11 mouse cellular contexts compared by ENCODE assay signal in the genomic region with DNA sequence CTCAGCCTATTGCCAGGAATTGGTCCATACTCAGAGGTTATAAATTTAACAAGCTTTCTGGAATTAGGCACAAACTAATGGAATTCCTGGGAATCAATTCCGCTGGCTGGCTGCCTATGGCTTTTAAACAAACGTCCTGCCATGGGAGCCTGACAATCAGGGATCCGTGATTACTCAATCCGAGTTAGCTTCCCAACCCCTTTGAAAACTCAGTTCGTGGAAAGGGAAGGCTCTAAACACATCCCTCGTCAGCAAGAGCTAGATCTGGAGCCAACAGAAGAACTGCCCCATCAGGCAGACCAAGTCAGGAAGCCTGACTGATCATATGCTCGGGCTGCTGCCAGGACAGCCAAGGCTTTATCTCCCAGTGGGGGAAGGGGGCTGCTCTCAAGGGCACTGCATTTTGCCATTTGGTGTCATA.
DNase-seq lines count a peak whose midpoint lies in the region; ATAC-seq and TF ChIP-seq lines count a peak whose summit lies in the region.
"Had no signal": no experiment of that assay in that cellular context is flagged by ENCODE, and none has a peak within 500 bp of the region (broad histone marks: within the 10 kb centered on the region; RNA-seq: fewer than 3 reads in every experiment).

No protein-coding gene starts in this region.

- no peak overlapping the region for H3K4me2 ChIP-seq in forebrain, embryonic 12.5 days
- peak overlapping the region; percentile 12; the same call in 1 of the 2 replicates for H3K4me2 ChIP-seq in limb, embryonic 13.5 days (replicated peaks)
- no peak overlapping the region for H3K4me2 ChIP-seq in liver, embryonic 16.5 days (ENCODE audit: low read depth, low read length)

- no peak for TF ChIP-seq POLR2A in brain, embryonic 14.5 days (IDR thresholded peaks at IDR 0.05; ENCODE audit: borderline replicate concordance, extremely low read depth, insufficient read depth, insufficient read length, poor library complexity, severe bottlenecking)

- peaks cover 35% of the 10 kb centered on the region for H3K4me1 ChIP-seq in forebrain, embryonic 10.5 days
- peaks cover 23% of the 10 kb centered on the region for H3K4me1 ChIP-seq in forebrain, embryonic 12.5 days
- H3K4me1 ChIP-seq in limb, embryonic 13.5 days = peaks cover 25% of the 10 kb centered on the region
- H3K4me1 ChIP-seq in limb, embryonic 10.5 days = peaks cover 9% of the 10 kb centered on the region
- peaks cover 24% of the 10 kb centered on the region for H3K4me1 ChIP-seq in liver, embryonic 16.5 days (ENCODE audit: control insufficient read depth, low read depth, low read length)

- 20% methylated on average over 7 of the region's 7 CpGs for WGBS in forebrain, embryonic 10.5 days
- 12% methylated on average over 7 of the region's 7 CpGs for WGBS in forebrain, embryonic 12.5 days
- 17% methylated on average over 7 of the region's 7 CpGs for WGBS in limb, embryonic 13.5 days
- WGBS in limb, embryonic 10.5 days = 39% methylated on average over 7 of the region's 7 CpGs
- 44% methylated on average over 7 of the region's 7 CpGs for WGBS in liver, embryonic 16.5 days (ENCODE audit: insufficient replicate concordance)

- no peaks in the 10 kb centered on the region for H3K36me3 ChIP-seq in forebrain, embryonic 10.5 days (replicated peaks)
- H3K36me3 ChIP-seq in forebrain, embryonic 12.5 days (replicated peaks) = no peaks in the 10 kb centered on the region
- no peaks in the 10 kb centered on the region for H3K36me3 ChIP-seq in limb, embryonic 13.5 days
- H3K36me3 ChIP-seq in limb, embryonic 10.5 days = no peaks in the 10 kb centered on the region
- no peaks in the 10 kb centered on the region for H3K36me3 ChIP-seq in liver, embryonic 16.5 days (ENCODE audit: control insufficient read depth, insufficient read depth)

- H3K9me3 ChIP-seq in forebrain, embryonic 10.5 days = 0 out of 2 replicates have a peak, but pooled peaks cover 2% of the 10 kb centered on the region
- H3K9me3 ChIP-seq in forebrain, embryonic 12.5 days = no peaks in the 10 kb centered on the region
- H3K9me3 ChIP-seq in limb, embryonic 13.5 days = no peaks in the 10 kb centered on the region
- no peaks in the 10 kb centered on the region for H3K9me3 ChIP-seq in limb, embryonic 10.5 days (replicated peaks)
- no peaks in the 10 kb centered on the region for H3K9me3 ChIP-seq in liver, embryonic 16.5 days (replicated peaks; ENCODE audit: control insufficient read depth, low read length)

- no peak for TF ChIP-seq CTCF in brain, embryonic 14.5 days (IDR thresholded peaks at IDR 0.05; ENCODE audit: borderline replicate concordance, extremely low read depth, insufficient read depth, insufficient read length)

- no peak for ATAC-seq in forebrain, embryonic 12.5 days (ENCODE audit: low FRiP score)
- ATAC-seq in limb, embryonic 13.5 days (ENCODE audit: low FRiP score, low read depth) = peak; percentile 48; the same call in 1 of the 2 replicates
- ATAC-seq in liver, embryonic 16.5 days (ENCODE audit: low read depth) = peak; percentile 60
- no peak for ATAC-seq in frontal cortex, adult (ENCODE audit: low TSS enrichment)

- no peak overlapping the region for H3K4me3 ChIP-seq in forebrain, embryonic 10.5 days
- H3K4me3 ChIP-seq in forebrain, embryonic 12.5 days (replicated peaks) = no peak overlapping the region
- H3K4me3 ChIP-seq in limb, embryonic 13.5 days = no peak overlapping the region
- H3K4me3 ChIP-seq in limb, embryonic 10.5 days = no peak overlapping the region
- H3K4me3 ChIP-seq in liver, embryonic 16.5 days (ENCODE audit: low read depth, low read length) = no peak overlapping the region

- DNase-seq in forebrain, embryonic 10.5 days (ENCODE audit: extremely low spot score, low spot score) = no peak
- no peak for DNase-seq in limb, embryonic 10.5 days (ENCODE audit: low spot score)
- peak; percentile 41 for DNase-seq in brain, embryonic 14.5 days (ENCODE audit: low read depth)
- DNase-seq in kidney, postnatal 25 days = no peak
- DNase-seq: cerebellum, adult 11-12 months; layer of hippocampus, adult 9-11 months had no signal

- no peak overlapping the region for H3K9ac ChIP-seq in forebrain, embryonic 12.5 days
- H3K9ac ChIP-seq in limb, embryonic 13.5 days = 0 out of 2 replicates have a peak overlapping the region, but pooled peaks have one; percentile 26
- H3K9ac ChIP-seq in liver, embryonic 16.5 days (ENCODE audit: low read depth, low read length) = no peak overlapping the region

- no peaks in the 10 kb centered on the region for H3K27me3 ChIP-seq in forebrain, embryonic 10.5 days (ENCODE audit: poor library complexity, severe bottlenecking)
- H3K27me3 ChIP-seq in forebrain, embryonic 12.5 days = no peaks in the 10 kb centered on the region
- H3K27me3 ChIP-seq in limb, embryonic 13.5 days = no peaks in the 10 kb centered on the region
- no peaks in the 10 kb centered on the region for H3K27me3 ChIP-seq in limb, embryonic 10.5 days (ENCODE audit: low read depth, poor library complexity, severe bottlenecking)
- H3K27me3 ChIP-seq in liver, embryonic 16.5 days (ENCODE audit: control insufficient read depth, insufficient read depth, low read depth, low read length) = no peaks in the 10 kb centered on the region

- H3K27ac ChIP-seq in forebrain, embryonic 10.5 days = peak overlapping the region; percentile 75
- H3K27ac ChIP-seq in forebrain, embryonic 12.5 days = no peak overlapping the region
- H3K27ac ChIP-seq in limb, embryonic 13.5 days = no peak overlapping the region; the same call in 1 of the 2 replicates
- H3K27ac ChIP-seq in limb, embryonic 10.5 days = no peak overlapping the region
- H3K27ac ChIP-seq in liver, embryonic 16.5 days (ENCODE audit: low read length) = peak overlapping the region; percentile 53
- H3K27ac ChIP-seq: macrophage had no signal

Comparison
In these comparisons a context has a peak if more than half of its experiments do, and no peak if none do; other contexts are left out.
1. H3K27ac ChIP-seq: peak in forebrain, embryonic 10.5 days (single experiment) and liver, embryonic 16.5 days (single experiment); none in forebrain, embryonic 12.5 days (single experiment), limb, embryonic 13.5 days (single experiment) and limb, embryonic 10.5 days (single experiment).
2. ATAC-seq: peak in limb, embryonic 13.5 days (single experiment) and liver, embryonic 16.5 days (single experiment); none in forebrain, embryonic 12.5 days (single experiment) and frontal cortex, adult (single experiment).